Mouse (Mus musculus): ENCODE data around the gene Shisa5. TPM values are rescaled to one million over a fixed set of nuclear protein-coding genes. Genes with fewer than 3 reads are reported as not detected.

Shisa5 gene
- total and polyA plus RNA-seq, 3 experiments: 41.0 to 71.7 TPM; not detected in 1

DNA sequence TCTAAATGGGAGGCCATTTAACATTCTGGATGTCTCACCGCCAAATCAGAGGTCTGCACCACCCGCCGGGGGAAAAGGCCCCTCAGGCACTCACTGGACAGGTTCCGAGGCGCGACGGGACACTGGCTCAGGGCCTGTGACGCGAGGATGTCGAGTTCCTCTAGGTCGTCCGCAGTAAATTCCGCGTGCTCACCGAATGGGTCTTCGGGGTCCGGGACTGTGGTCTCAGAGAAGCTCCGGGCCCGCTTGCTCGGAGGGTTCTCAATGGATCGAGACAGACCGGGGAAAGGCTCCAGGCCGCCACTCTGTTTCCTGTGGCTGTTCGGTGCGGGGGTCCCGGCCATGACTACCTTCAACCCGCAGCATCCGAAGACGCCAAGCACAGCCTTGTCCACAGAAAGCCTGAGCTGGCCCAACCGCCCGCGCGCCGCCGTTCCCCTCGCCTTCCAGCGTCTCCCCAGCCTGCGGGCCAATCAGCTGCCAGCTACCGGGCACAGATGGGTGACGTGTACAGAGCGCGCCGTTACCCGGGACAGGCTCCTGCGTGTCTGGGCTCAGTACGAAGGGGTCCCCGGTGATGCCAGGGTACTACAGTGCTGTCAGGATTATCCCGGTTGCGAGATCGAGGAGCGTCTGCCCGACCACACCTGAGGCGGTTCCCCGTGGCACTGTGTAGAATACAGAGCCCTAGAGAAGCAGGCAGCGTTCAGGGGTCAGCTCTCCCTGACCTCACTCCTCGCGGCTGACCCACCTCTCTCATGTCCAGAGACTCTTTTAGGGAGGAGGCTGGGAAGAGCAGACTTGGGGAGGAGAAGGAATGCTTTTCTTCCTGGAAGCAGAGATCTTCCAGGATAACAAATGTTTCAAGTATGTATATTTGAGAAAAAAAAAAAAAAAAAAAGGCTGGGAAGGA, 35.6 kb downstream of the Shisa5 start, which contains the start of gene Atrip (continued):
- TF ChIP-seq JUND (IDR thresholded peaks at IDR 0.05; ENCODE audit: low read depth, low read length) (no peak), POLR2AphosphoS2 (IDR thresholded peaks at IDR 0.05; ENCODE audit: low read length) (peak; percentile 81), TAL1 (IDR thresholded peaks at IDR 0.05; ENCODE audit: low read length) (no peak), MYB (IDR thresholded peaks at IDR 0.05; ENCODE audit: low read depth, low read length) (no peak), NELFE (IDR thresholded peaks at IDR 0.05; ENCODE audit: low read depth, low read length) (peak; percentile 90), ZC3H11A (IDR thresholded peaks at IDR 0.05; ENCODE audit: low read depth, low read length) (no peak)

DNA sequence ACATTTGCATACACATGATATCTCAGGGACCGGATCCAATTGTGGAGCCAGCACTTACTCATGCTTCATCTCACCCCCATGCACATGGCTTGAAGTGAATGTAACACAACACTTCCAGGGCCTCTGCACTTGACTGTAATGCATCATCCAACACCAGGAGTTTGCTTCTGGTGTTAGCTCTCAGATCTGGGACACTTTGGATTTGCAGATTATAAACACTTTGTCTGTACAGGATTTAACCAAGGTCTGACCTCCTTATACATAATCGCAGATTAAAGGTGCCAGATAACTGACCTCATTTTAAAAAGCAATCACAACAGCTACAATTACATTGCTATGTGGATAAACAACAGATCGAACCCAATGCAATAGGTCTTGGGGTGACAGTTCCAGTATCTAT, 42.2 kb downstream of the Shisa5 start:
- Histone ChIP-seq H3K79me2 (ENCODE audit: control insufficient read depth, insufficient read depth, low read length, poor library complexity) (peaks cover 37% of the 10 kb centered on the region), H3K27ac (ENCODE audit: control insufficient read depth, low read depth, low read length) (no peak overlapping the region), H3K9me3 (replicated peaks; ENCODE audit: insufficient read depth, low read length) (no peaks in the 10 kb centered on the region), H3K9ac (ENCODE audit: control insufficient read depth, low read depth, low read length, poor library complexity, severe bottlenecking) (no peak overlapping the region; the same call in 1 of the 2 replicates), H3K4me3 (ENCODE audit: control insufficient read depth in 1 of 2, insufficient read depth in 1 of 2, low read depth in 2 of 2, low read length in 2 of 2) (no peak overlapping the region), H3K4me1 (ENCODE audit: control insufficient read depth in 1 of 2, insufficient read depth in 2 of 2, low read length in 2 of 2) (peaks cover 0 to 10% of the 10 kb centered on the region in 2 experiments; a peak in 2 of 4 replicates), H3K27me3 (ENCODE audit: control insufficient read depth in 1 of 2, insufficient read depth in 2 of 2, low read length in 2 of 2) (no peaks in the 10 kb centered on the region), H3K36me3 (ENCODE audit: control insufficient read depth in 1 of 2, insufficient read depth in 2 of 2, low read length in 2 of 2) (peaks cover 4 to 6% of the 10 kb centered on the region in 2 experiments; a peak in 3 of 4 replicates)
- TF ChIP-seq MAFK (IDR thresholded peaks at IDR 0.05; ENCODE audit: borderline replicate concordance, low read depth, low read length) (no peak), TBP (IDR thresholded peaks at IDR 0.05; ENCODE audit: low read depth, low read length) (no peak), USF2 (IDR thresholded peaks at IDR 0.05; ENCODE audit: borderline replicate concordance in 1 of 2, insufficient read depth in 1 of 2, low read depth in 1 of 2, low read length in 2 of 2) (no peak), ELF1 (IDR thresholded peaks at IDR 0.05; ENCODE audit: low read depth, low read length) (no peak), ZKSCAN1 (IDR thresholded peaks at IDR 0.05; ENCODE audit: low read depth, low read length) (no peak), CHD2 (IDR thresholded peaks at IDR 0.05; ENCODE audit: low read length) (no peak), EP300 (IDR thresholded peaks at IDR 0.05; ENCODE audit: low read depth in 1 of 2, low read length in 2 of 2) (no peak), ZC3H11A (IDR thresholded peaks at IDR 0.05; ENCODE audit: low read depth, low read length) (no peak), ZMIZ1 (IDR thresholded peaks at IDR 0.05; ENCODE audit: low read depth, low read length) (no peak), POLR2AphosphoS2 (IDR thresholded peaks at IDR 0.05; ENCODE audit: low read length) (no peak), SMC3 (IDR thresholded peaks at IDR 0.05; ENCODE audit: low read depth, low read length) (no peak), NELFE (IDR thresholded peaks at IDR 0.05; ENCODE audit: low read depth, low read length) (no peak)
- DNase-seq (ENCODE audit: low read depth, low spot score): no peak

DNA sequence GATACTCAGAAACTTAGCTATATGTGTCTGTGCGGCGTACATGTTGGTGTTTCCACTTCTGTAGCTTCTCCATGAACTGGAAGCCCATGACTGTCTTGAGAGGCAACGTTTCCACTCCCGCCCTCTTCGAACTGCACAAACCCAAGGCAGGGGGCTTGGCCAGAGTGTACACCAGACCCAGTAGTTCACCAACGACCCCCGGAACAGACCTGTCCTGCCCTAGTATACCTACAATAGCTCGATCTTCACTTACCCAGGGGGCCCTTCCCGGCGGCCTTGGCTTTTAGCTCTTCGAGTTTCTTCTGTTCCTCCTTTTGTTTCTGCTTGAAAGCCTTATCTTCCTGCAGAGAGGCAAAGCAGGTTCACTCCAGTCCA, 43.4 kb downstream of the Shisa5 start:
- no peaks in the 10 kb centered on the region for H3K9me3 ChIP-seq (replicated peaks; ENCODE audit: insufficient read depth, low read length)
- H3K9ac ChIP-seq (ENCODE audit: control insufficient read depth, low read depth, low read length, poor library complexity, severe bottlenecking): peak overlapping the region; percentile 74
- H3K27me3 ChIP-seq (ENCODE audit: control insufficient read depth in 1 of 2, insufficient read depth in 2 of 2, low read length in 2 of 2): no peaks in the 10 kb centered on the region
- H3K4me1 ChIP-seq (ENCODE audit: control insufficient read depth in 1 of 2, insufficient read depth in 2 of 2, low read length in 2 of 2): peaks cover 0 to 9% of the 10 kb centered on the region in 2 experiments; a peak in 2 of 4 replicates
- H3K79me2 ChIP-seq (ENCODE audit: control insufficient read depth, insufficient read depth, low read length, poor library complexity): peaks cover 37% of the 10 kb centered on the region
- peak; percentile 49 for DNase-seq (ENCODE audit: low read depth, low spot score)
- H3K27ac ChIP-seq (ENCODE audit: control insufficient read depth, low read depth, low read length): peak overlapping the region; percentile 48
- peak overlapping the region; percentile 56 to 82 for H3K4me3 ChIP-seq (ENCODE audit: control insufficient read depth in 1 of 2, insufficient read depth in 1 of 2, low read depth in 2 of 2, low read length in 2 of 2)
- peaks cover 4 to 6% of the 10 kb centered on the region in 2 experiments; a peak in 3 of 4 replicates for H3K36me3 ChIP-seq (ENCODE audit: control insufficient read depth in 1 of 2, insufficient read depth in 2 of 2, low read length in 2 of 2)
- TF ChIP-seq TBP (IDR thresholded peaks at IDR 0.05; ENCODE audit: low read depth, low read length): no peak
- TF ChIP-seq ETS1 (IDR thresholded peaks at IDR 0.05; ENCODE audit: low read depth, low read length): no peak
- TF ChIP-seq NRF1 (IDR thresholded peaks at IDR 0.05; ENCODE audit: insufficient read depth, low read depth, low read length, poor library complexity, severe bottlenecking): no peak
- TF ChIP-seq ZNF384 (IDR thresholded peaks at IDR 0.05; ENCODE audit: low read depth, low read length): no peak
- no peak for TF ChIP-seq TCF12 (IDR thresholded peaks at IDR 0.05; ENCODE audit: low read depth, low read length)
- no peak for TF ChIP-seq SIN3A (IDR thresholded peaks at IDR 0.05; ENCODE audit: low read length)
- no peak for TF ChIP-seq MAX (IDR thresholded peaks at IDR 0.05; ENCODE audit: low read length)
- TF ChIP-seq POLR2AphosphoS5 (IDR thresholded peaks at IDR 0.05; ENCODE audit: borderline replicate concordance, low read depth, low read length): no peak
- no peak for TF ChIP-seq MEF2A (IDR thresholded peaks at IDR 0.05; ENCODE audit: extremely low read depth, insufficient replicate concordance, low read depth, low read length, poor library complexity, severe bottlenecking)
- TF ChIP-seq POLR2A (IDR thresholded peaks at IDR 0.05; ENCODE audit: control insufficient read depth in 1 of 2, insufficient read depth in 1 of 2, low read depth in 1 of 2, low read length in 2 of 2, poor library complexity in 1 of 2): no peak
- no peak for TF ChIP-seq KAT2A (conservative IDR thresholded peaks at IDR 0.05; ENCODE audit: low read depth, low read length)
- no peak for TF ChIP-seq POLR2AphosphoS2 (IDR thresholded peaks at IDR 0.05; ENCODE audit: low read length)
- TF ChIP-seq MYB (IDR thresholded peaks at IDR 0.05; ENCODE audit: low read depth, low read length): no peak
- no peak for TF ChIP-seq RCOR1 (IDR thresholded peaks at IDR 0.05; ENCODE audit: low read depth, low read length)
- no peak for TF ChIP-seq ZKSCAN1 (IDR thresholded peaks at IDR 0.05; ENCODE audit: low read depth, low read length)
- no peak for TF ChIP-seq RAD21 (IDR thresholded peaks at IDR 0.05; ENCODE audit: low read depth, low read length)

All from MEL (cell line).